Mouse (Mus musculus) bone marrow macrophage, adult 2 months (primary cell): ENCODE data around the gene Car3.

Experiments
- CTCF ChIP-seq: IDR thresholded peaks from 2 replicates; pipeline ENCODE4 v1.5.1; 2012; ENCODE audit warnings: low read depth, mild to moderate bottlenecking, low read length, moderate library complexity
- POLR2A ChIP-seq: IDR thresholded peaks from 2 replicates; pipeline ENCODE4 v1.6.1; 2012; ENCODE audit warnings: mild to moderate bottlenecking, low read depth, low read length, borderline replicate concordance

DNA sequence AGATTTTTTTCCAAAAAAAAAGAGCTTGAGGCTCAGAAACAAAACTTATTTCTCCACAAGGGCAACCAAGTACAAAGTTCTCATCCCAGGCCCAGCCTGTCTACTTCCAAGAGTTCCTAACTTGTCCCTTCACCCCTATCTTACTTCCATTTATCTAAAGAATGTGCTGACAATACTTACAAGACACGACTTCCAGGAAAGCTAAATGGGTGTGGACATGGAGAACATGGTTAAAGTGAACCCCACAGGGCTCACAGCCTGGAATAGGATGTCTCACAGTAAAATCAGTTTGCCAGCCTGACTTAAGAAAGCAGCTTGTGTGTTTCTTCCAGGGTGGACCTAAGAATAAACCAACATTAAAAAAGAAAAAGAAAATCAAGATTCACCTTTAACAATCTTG is 7.2 kb downstream of the Car3 start:
- TF ChIP-seq CTCF (no peak), POLR2A (no peak)
